Mouse (Mus musculus) spleen, postnatal 10 days (tissue): ENCODE results near the gene Zmynd11.
"Not testable (repeated sequence)": the region's sequence is repeated elsewhere in the genome, so short reads cannot be mapped to it uniquely, and the experiment has no call there.

ENCODE experiments used
- DNase-seq, 2 experiments: peaks; one replicate each; pipeline ENCODE4 v3.0.0; 2021 to 2022; ENCODE audit warnings: low spot score in 2 of 2

The Zmynd11 gene

DNA sequence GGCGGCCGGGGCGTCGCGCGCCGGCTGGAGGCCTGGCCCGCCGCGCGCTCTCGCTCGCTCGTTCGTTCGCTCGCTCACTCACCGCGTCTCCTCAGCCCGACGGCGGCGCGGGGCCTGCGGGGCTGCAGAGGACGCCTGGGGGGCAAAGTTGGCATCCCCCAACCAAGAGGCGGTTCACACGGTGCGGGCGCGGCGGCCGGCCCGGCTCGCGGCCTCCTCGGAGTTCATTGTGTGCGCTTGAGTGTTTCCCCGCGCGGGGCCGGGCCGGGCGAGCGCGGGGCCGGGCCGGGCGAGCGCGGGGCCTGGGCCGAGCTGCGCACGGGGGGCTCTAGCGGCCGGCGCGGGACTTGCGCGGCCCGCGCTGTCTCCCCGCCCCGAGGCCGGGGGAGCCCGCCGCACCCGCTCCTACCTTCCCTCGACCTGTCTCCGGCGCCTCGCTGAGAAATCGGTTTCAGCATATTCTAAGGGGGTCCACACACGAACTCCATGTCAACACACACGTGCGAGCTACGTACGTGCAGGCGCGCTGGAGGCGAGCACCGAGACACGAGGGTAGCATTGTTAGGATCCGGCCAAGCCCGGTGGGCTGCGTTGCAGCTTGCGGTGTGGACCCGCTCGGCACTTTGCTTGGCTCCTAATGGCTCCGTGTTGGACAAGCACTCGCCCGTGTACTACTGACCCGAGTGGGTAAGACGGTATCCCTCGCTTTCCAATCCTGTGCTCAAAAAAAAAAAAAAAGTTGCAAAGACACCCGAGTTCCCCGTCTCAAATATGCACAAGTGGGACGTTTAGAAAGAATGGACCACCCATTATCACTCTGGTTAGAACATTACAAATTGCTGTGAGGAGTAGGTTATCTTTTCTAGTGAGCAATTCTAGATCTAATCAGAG lies at the start of gene Zmynd11:
Gene Zmynd11, minus strand, starts transcription at position 685 of the 891 bp plus-strand sequence.
- DNase-seq: peak; percentile 50 to 52

DNA sequence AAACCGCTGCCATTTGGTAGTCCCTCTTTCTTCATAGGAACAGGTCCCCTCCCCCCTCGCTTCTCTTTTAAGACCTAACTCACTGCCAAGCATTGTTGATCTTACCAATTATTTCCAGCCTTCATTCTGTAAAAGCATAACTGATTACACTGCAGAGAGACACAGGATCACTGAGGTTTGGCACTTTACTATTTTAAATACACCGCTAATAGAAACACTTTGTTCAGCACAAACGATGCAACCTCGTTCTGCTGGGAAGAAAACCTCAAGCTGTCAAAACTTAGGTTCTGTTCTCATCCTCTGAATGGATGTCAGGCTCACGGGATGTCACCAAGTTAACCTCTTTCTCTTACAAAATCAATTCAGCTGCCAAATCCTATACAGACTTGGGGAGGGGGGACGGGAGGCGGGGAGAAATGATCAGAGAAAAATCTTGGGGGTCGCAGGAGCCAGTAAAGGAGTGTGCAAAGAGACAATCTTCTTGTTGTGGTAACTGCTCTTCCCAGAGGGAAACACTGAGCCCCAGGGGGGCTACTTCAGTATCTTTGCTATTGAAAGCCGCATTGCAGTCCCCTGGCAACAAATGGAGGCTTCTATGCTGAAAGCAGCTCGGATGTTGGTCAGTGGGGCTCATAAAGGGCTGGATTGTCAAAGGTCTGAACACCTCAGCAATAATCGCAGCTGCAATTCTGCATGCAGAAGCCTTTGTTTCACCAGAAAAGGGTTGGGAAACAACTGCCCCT lies 30.9 kb upstream of the Zmynd11 start:
- DNase-seq: no peak

DNA sequence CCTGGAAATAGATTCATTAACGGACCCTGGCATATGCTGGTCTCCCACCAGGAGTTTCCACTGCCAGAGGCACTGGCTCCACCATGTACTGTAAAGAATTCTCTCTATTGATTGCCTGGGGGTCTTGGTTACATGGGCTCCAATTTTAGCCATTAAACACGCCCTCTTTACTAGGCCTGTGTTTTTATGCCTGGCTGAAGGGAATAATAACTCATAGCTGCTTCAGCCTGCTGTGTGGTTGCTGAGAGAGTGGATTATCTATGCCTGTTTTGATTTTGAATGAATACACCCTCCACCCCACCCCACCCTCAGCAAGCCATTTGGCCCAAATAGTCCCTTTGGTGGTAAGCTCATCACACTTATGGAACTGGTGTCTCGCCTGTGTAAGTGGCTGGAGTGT lies 20.9 kb upstream of the Zmynd11 start:
- DNase-seq: no peak

DNA sequence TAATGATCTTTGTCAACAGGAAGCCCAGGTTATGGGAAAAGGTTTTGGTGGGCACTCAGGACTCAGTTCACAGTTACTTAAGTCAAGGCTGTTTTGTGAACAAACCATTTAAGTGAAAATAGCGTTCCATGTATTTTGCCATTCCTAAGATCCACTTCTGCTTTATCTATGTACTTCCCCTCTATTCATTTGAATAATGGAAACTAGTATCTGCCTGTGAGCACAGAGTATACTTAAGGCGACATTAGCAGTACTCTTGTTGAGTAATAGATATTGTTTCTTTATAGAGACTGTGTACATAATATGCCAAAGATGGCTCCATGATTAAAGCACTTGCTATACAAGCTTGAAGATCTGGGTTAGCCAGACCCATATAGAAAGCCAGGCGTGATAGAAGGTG lies 18.6 kb upstream of the Zmynd11 start:
- no peak for DNase-seq

DNA sequence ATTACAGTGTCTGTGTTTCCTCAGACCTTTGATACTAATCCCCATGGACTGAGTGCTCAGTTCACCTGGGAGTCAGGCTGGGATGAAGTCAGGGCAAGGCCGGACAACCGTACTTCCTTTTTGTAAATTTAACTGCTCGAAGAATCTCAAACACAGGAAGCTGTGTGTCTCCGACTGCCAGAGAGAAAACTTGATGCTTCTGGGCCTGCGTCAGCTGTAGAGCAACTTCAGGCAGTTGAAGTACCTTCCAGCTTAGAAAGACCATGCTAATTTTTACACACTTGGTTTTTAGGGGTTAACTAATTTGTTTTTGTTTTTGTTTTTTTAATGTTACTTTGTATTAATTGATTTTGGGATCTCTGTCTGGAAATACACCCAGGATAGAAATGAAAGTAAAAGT lies 10.8 kb upstream of the Zmynd11 start:
- no peak for DNase-seq

DNA sequence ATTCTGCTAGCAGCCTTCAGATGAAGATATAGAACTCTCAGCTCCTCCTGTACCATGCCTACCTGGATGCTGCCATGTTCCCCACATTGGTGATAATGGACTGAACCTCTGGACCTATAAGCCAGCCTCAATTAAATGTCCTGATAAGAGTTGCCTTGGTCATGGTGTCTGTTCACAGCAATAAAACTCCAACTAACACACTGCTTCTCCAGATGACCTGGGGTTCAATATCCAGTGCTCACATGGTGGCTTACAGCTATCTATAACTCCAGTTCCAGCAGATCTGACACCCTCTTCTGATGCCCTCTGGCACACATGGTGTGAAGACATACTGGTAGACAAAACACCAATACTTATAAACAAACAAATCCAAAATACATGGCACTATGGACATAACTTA lies 8.9 kb upstream of the Zmynd11 start:
- no peak for DNase-seq

DNA sequence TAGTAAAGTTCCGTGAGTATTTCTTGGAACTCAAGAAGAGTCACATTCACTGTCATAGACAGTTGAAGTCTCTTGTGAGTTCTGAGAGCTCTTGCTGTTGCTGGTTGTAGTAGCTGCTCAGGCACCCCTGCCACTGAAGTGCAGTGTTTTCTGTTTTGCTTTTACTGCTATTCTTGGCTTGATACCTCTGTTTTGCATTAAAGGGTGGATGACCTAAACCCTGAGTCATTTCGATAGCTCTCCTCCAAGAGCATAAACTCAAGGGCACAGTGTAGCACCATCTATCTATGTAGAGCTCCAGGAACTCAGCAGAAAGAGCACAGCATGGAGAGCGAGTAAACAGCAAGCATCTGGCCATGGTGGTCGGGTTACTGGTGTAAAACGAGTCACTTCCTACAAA lies 2.1 kb upstream of the Zmynd11 start:
- DNase-seq: no peak

DNA sequence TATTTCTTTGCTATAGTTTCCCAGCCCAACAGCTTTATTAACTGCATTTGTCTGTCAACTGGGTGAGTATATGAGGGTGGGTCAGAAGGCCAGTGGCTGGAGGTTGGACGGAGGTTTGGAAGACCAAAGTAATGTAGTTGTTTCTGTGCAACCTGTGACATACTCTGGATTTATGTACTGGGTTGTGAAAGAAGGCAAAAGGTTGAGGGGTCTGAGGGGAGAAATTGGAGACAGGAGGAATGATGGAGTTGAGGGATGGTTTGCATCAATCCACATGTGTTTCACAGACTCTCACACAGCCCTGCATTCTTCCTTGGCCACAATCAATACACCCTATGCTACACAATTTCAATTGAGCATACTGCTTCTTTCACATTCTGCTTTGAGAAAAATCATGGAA lies 1.4 kb upstream of the Zmynd11 start:
- no peak for DNase-seq

DNA sequence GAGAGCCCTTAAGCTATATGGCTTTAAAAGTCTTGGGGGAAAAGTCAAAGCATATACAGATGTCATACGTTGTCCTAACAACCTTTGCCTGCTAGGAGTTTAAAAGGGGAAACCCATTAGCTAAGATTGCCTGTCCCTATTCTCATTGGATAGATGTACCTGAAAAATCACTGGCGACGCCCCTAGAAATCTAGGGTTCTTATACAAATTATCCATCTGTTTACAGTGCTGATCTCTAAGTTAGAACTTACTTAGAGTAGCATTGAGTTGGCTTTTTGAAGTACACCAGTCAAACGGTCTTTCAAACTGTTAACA lies 364 bp upstream of the Zmynd11 start:
- DNase-seq: no peak

DNA sequence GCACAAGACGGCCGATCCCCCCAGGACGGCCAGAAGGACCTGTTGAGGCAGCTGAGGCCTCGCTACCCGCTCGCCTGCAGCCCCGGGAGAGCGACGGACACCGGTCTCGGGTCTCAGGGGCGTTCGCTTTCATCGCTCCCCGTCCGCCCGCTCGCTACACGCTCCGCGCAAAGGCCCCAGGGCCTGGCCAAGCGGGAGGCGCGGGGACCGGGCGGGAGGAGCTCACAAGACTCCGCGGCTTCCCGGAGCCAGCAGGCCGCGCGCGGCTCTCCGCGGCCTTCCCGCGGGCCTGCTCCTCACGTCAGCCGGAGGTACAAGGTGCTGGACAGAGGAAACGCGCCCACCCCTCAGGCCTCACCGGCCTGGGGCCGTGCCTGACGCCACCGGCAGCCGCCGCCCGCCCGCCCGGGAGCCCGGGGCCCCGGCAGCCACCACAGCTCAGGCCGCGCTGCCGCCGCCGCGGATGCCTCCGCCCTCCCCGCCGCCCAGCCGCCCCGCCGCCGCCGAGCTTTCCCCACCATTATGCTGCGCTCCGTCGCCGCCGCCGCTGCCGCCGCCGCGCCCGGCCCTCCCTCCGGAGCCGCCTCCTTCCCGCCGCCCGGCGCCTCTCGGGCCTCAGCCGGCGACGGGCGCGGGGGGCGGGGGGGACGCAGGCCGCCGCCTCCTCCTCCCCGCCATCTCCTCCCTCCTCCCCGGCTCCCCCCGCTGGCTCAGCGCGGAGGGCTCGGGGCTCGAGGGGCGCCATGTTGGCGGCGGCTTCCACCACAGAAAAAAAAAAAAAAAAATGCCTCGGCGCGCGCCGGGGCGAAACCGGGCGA lies 1.1 kb downstream of the Zmynd11 start:
- DNase-seq: peak; percentile 67 to 71

DNA sequence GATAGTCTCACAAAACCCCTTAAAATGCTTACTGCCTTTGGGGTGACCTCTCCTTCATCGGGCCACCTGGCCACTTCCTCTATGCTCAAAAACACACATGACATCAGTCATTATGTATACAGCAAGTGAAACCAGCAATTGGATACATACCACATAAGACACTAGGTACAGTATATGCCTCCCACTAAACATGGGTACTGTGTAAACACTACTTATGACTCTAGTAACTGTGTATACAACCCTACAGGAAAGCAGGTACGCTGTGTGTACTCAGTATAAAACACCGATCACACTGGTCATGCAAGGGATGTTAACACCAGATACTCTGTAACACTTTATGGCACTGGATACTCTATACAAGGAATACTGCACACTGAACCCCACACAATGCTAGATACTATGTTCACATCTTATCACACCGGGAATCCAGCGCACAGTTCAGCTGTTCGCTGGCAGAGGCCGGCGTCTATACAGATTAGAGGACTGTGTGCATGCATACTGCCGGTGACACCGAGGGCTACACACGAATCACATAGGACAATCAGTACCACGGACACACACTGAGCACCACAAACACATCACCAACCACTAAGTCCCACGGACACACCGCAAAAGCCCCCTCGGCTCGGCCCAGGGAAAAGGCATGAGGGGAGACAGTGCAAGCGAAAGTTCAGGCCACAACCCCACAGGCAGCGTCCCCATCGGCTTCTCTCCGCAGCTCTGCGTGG lies 1.9 kb downstream of the Zmynd11 start:
- DNase-seq: peak in 1 of 2 experiments; percentile 68

DNA sequence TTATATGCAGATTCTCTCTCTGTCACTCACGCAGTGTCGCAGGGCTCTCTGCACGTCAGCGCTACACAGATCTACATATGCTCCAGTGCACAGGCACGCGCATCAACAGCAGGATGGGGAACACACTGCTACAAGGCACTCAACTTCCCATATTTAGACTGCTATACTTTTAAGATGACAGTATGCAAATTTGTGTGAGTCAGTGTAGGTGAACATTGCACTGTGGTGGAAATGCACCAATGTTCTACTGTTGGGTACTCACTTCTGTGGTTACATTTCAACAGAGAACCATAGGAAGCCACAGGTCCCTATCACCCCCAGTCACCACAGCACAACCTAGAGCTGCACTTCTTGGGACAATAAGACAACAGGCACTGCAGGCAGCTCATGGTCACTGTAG lies 5.1 kb downstream of the Zmynd11 start:
- DNase-seq: peak in 1 of 2 experiments; percentile 53

DNA sequence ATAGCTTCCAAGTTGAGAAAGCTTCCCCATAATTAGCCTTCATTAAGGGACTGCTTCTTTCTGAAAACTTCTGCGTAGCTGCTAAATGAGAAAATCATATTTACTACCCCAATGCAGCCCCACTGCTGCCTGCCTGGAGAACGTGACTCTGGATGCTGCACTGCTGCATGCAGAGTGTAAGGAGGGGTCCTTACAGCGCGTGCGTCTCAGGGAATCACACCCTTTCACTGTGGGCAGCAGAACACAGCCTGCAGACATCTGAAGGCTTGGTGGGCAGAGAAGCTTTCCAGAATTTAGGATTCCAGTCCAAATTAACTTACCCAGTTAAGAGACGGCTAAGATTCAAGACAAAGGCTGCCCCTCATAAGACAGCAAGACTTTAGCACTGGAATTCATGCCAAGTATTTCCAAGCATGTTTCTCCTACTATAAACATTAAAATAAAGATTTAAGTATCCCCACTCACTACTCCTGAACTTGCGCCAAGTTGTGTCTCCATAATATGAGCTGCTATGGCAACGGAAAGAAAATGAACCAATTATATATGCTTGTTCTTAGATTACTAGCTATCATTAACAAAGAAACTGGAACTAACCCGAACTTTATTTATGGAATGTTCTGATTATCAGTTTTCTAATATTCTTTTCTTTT lies 7.2 kb downstream of the Zmynd11 start:
- no peak for DNase-seq

DNA sequence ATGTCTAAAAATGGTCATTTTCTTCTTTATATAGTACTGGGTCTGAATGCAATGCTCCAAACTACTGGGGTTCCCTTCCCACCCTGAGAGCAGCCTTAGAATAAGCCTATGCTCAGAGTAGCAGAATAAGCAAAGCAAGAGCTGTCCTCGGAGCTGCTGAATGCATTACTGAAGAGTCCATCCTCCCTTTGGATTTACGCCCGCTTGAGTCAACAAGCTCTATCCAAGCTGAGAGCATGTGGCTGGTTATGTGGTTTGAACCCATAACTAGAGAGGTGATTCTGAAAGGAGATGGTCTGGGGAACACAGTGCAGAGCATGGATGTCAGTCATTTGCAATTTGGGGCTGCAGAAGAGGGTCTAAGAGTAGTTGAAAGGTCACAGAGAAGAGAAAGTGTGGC lies 11.4 kb downstream of the Zmynd11 start:
- no peak for DNase-seq

DNA sequence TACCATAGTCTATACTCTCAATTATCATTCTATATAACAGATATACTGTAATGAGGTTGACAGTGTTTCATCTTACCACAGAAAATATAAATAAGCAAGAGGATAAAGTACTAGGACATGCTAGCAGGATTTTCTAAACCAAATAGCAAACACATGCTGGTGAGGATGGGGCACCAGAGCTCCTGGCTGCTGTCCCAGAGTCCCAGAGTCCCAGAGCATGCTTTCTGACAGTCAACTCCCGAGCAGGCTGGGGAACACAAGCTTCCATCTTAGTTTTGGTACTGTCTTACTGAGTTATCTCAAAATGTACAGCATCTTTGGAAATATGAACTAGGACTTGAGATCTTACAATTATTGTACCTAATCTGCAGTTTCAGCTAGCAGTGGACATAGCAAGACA lies 14.8 kb downstream of the Zmynd11 start:
- DNase-seq: no peak

DNA sequence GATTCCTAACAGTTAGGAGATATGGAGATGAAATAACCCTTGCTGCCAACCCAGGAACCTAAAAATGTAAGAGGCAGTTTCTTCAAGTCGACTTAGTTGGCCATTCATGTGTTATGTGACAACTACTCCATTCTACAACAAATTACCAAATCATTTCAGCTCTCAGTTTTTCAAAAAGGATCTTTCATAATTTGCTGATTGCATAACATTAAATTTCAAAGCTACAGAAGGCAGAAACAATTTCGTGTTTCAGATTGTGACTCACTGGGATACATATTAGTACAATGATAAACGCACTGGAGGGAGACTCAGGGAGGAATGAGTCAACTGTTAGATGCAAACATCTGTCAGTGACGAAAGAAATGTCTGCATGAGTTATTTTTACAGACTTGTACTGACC lies 15.3 kb downstream of the Zmynd11 start:
- no peak for DNase-seq

DNA sequence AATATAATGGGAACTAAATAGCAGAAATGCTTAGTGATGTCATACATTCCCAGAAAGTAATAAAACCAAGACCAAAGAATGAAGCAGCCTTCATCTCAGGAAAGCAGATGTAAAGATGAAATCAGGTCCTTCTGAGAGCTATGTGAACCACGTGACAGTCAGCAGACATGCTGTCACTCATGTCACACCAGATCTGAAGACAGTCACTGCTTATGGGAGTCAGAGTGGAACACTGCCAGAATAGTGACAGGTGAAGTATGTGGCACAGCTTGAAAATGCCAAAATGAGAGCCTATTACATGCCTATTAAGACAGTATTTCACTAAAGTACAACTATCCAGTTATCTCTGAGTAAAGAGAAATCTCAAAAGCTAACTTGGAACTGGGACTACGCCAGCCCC lies 26.9 kb downstream of the Zmynd11 start:
- no peak for DNase-seq

DNA sequence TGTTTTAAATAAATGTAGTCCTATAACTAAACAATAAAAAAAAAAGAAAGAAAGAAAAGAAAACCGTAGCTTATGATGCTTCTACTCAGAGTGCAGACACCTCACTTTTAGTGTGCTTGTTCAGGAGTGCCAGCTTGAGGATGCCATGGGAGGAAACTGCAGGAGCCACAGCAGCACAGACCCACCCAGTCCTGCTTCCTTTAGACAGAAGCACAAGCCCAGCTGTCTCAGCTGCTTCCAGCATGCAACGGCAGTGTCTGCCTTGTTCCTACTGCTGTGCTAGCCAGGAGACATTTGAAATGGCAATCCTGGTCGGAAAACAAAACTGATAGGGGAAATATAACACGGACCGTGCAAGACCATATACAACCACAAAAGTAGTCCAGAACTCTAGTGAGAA lies 28.1 kb downstream of the Zmynd11 start:
- no peak for DNase-seq

DNA sequence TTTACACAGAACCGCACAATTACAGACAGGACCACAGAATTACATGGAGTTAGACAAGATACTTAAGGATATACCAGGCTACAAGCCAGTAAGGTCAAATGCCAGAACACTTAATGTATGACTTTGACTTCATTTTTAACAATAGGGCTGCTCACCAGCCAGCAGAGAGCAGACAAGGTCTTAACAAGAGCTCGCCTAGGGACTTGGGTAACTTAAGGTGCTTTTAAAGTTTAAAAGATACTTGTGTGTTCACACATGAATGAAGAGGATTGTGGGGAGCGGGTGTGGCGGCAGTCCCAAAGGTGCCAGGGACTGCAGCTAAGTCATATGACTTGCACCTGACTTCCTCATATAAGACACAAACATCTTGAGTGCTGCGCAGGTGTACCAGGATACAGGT lies 32.9 kb downstream of the Zmynd11 start:
- DNase-seq: not testable (repeated sequence)

DNA sequence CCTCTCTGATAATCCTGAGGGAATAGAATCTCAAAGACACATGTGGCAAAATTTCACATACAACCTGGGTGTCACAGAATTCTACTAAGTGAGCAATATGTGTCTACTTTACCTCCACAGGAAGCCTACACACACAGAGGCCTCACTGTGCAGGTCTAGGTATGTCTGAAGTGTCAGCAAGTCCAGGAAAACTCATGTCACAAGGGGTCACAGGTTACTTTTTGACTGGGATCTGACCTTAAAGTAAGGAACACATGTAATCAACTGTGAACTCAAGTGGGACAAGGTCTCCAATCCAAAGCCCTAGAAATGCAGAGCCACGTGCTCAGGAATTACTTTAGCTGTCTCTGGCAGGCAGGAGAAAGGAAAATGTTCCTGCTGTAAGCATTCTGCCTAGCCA lies 36.1 kb downstream of the Zmynd11 start:
- DNase-seq: no peak

DNA sequence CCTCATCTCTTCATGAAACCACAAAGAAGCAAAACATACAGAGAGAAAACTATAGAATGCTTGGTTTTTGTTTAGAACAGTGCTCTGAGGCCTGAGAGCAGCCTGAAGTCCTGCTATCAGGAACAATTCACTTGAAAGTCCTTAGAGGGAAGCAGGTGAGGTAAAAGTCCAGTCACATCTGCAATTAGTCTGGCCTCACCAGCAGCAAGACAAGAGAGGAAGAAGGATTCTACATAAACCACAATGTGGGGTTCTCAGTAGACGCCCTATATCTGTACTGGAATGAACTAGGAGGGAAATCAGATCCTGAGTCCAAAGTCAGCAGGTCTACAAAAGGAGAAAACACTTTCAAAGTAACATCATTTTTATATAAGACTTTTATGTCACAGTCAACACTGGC lies 49.9 kb downstream of the Zmynd11 start:
- no peak for DNase-seq
